Mouse (Mus musculus) heart, adult 2 months (tissue): ENCODE results near the gene Sypl. TPM values are rescaled to one million over a fixed set of nuclear protein-coding genes. Genes with fewer than 3 reads are reported as not detected.
A peak's percentile ranks its signal among the peaks of the same experiment; 100 is the strongest.

Experiments
- DNase-seq, 2 experiments: peaks; one replicate each; pipeline ENCODE4 v3.0.0; 2021
- H3K27ac ChIP-seq: fragments of 200-600 bp; 2 replicates; pipeline ENCODE4 v1.8.1; 2022
- H3K27me3 ChIP-seq: fragments of 200-500 bp; 2 replicates; pipeline ENCODE4 v1.6.1; 2012; ENCODE audit warnings: mild to moderate bottlenecking, low read length, inconsistent platforms, mixed read lengths; ENCODE audit not compliant: control insufficient read depth, insufficient read depth
- H3K36me3 ChIP-seq: fragments of 200-500 bp; 2 replicates; pipeline ENCODE4 v1.6.1; 2012; ENCODE audit warnings: low read length, inconsistent platforms; ENCODE audit not compliant: control insufficient read depth, insufficient read depth
- H3K4me1 ChIP-seq: fragments of 200-500 bp; 2 replicates; pipeline ENCODE4 v1.6.1; 2011; ENCODE audit warnings: low read length; ENCODE audit not compliant: control insufficient read depth, insufficient read depth
- H3K4me3 ChIP-seq: fragments of 200-600 bp; 2 replicates; pipeline ENCODE4 v1.8.1; 2022
- H3K79me2 ChIP-seq: fragments of 200-500 bp; replicated peaks from 2 replicates; pipeline ENCODE4 v1.6.1; 2012; ENCODE audit warnings: mild to moderate bottlenecking, inconsistent platforms, low read length, moderate library complexity, mixed read lengths; ENCODE audit not compliant: control insufficient read depth, insufficient read depth
- H3K9ac ChIP-seq: fragments of 200-500 bp; 2 replicates; pipeline ENCODE4 v1.6.1; 2012; ENCODE audit warnings: low read depth, mild to moderate bottlenecking, control low read depth, inconsistent platforms, low read length, mixed read lengths
- CTCF ChIP-seq: fragments of 200-600 bp; IDR thresholded peaks from 2 replicates; pipeline ENCODE4 v1.8.1; 2022; ENCODE audit warnings: antibody characterized with exemption, mild to moderate bottlenecking, moderate library complexity
- EP300 ChIP-seq: fragments of 200-500 bp; IDR thresholded peaks from 2 replicates; pipeline ENCODE4 v1.6.1; 2011; ENCODE audit warnings: low read depth, low read length, control low read depth; ENCODE audit not compliant: insufficient read depth
- POLR2A ChIP-seq: fragments of 200-500 bp; IDR thresholded peaks from 2 replicates; pipeline ENCODE4 v1.6.1; 2011; ENCODE audit warnings: mild to moderate bottlenecking, low read depth, low read length, control low read depth; ENCODE audit not compliant: insufficient read depth
- WGBS: fragments of 180-500 bp; shearing (Covaris S2); methylation state at CpG from one replicate; pipeline ENCODE4 v1.1.7; 2018; 5-methylcytosine and 5-hydroxymethylcytosine counted together
- intact Hi-C: fragments of 180-260 bp; cut with DNase I; formaldehyde crosslinking; loops from one replicate; pipeline ENCODE4 v1.15.1; 2025
- polyA plus RNA-seq: library from polyadenylated mRNA; depleted of rRNA; stranded (reverse); fragments of >200 nt; gene quantifications from 2 replicates; pipeline ENCODE4 v1.2.3, GENCODE M21; 2012
- total RNA-seq, 2 experiments: library from RNA; stranded (reverse); gene quantifications; 2 replicates each; pipeline ENCODE4 v1.2.3; 2021

The Sypl gene
- total and polyA plus RNA-seq, 3 experiments, result 75.7 to 85.5 (median 77.8) TPM

DNA sequence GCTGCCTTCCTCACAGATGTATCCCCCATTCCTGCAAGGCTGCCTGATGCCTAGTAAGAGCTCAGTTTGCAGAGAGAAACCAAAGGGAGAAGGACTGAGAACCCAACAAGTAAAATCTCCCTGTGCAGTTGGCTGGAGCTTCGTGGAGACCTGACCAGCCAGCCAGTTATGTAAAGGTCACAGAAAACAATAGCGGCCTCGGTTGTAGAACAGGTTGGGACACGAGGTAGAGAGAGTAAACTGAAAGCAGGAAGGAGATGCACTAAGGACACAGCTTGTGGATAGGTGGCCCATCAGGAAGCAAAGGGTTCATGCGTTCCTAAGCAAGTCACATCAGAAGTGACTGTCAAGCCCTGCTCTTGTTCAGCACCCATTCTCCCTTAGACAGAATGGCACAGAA lies 52.2 kb downstream of the Sypl start:
- intact Hi-C loops, result no loop called here
- 74% methylated on average over 5 of the region's 5 CpGs for WGBS
- no peaks in the 10 kb centered on the region for H3K27me3 ChIP-seq

DNA sequence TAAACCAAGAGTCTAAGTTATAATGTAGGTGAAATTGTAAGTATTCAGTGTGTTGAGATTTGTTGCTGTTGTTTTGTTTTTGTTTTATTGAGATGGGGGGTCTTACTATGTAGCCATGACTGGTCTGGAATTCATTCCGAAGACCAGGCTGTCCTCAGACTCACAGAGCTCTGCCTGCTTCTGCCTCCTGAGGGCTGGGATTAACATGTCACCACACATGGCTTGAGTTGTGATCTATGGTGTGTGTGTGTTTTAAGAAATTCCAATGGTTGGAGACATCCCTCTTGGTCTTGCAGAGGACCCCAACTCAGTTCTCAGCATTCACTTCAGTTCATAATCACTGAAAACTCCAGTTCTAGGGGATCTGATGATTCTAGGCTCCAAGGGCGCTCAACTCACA lies 53.5 kb downstream of the Sypl start:
- no peak for DNase-seq
- no peaks in the 10 kb centered on the region for H3K36me3 ChIP-seq
- H3K79me2 ChIP-seq, result no peaks in the 10 kb centered on the region
- intact Hi-C loops, result no loop called here
- 96% methylated on average over 2 of the region's 2 CpGs for WGBS
- no peaks in the 10 kb centered on the region for H3K4me1 ChIP-seq
- no peak for TF ChIP-seq CTCF
- no peak for TF ChIP-seq POLR2A
- TF ChIP-seq EP300, result no peak
- H3K27ac ChIP-seq, result no peak overlapping the region
- H3K27me3 ChIP-seq, result no peaks in the 10 kb centered on the region
- H3K4me3 ChIP-seq, result no peak overlapping the region
- H3K9ac ChIP-seq, result no peak overlapping the region

More for the DNA sequence above, 52.2 kb downstream of the Sypl start:
- Histone ChIP-seq H3K4me1 (no peaks in the 10 kb centered on the region), H3K79me2 (no peaks in the 10 kb centered on the region), H3K36me3 (no peaks in the 10 kb centered on the region), H3K4me3 (no peak overlapping the region), H3K9ac (no peak overlapping the region), H3K27ac (no peak overlapping the region)
- no peak for DNase-seq
- TF ChIP-seq POLR2A, result no peak
- no peak for TF ChIP-seq EP300
- no peak for TF ChIP-seq CTCF

- Histone ChIP-seq H3K27ac (no peak overlapping the region), H3K4me3 (no peak overlapping the region), H3K27me3 (no peaks in the 10 kb centered on the region), H3K36me3 (no peaks in the 10 kb centered on the region), H3K79me2 (no peaks in the 10 kb centered on the region), H3K4me1 (no peaks in the 10 kb centered on the region), H3K9ac (no peak overlapping the region)
- TF ChIP-seq EP300, result no peak
- TF ChIP-seq POLR2A, result no peak
- TF ChIP-seq CTCF, result no peak
- no peak for DNase-seq
- WGBS, result 63% methylated on average over 7 of the region's 7 CpGs
- intact Hi-C loops, result no loop called here
These were observed 54.8 kb downstream of the Sypl start for GRCm38 (mm10) chr12:33008305-33009110.

DNA sequence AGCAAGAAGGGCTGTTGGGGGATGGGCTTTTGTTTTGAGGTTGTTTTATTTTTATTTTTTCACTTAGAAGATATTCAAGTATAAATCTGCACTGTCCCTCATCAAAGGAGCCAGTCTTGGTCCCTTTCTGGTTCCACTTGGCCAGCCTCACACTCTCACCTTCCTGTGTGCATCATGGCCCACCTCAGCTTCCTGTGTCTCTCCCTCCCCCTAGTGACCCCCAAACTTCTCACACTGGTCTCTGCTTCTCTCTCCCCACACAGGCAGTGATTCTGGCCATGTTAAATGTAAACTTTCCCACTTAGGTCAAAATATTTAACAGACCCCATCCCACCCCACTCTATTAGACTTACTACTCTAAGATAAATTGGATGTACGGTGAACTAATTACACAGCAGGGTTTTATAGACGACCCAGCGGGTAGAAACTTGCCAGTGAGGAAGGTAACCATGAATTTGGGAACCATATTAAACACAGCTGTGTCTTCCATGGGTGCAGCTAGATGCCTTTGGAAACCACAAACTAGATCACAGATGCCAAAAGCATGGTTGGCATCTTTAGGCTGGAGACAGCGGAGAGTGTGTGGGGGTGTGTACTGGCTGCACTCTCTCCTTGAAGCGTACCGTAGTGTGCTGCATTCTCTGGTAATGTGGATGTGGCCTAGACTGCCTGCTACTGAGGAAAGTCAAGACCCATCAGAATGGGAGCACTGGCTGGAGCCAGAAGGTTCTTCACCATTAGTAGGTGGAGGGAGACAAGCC lies 55.7 kb downstream of the Sypl start:
- H3K4me1 ChIP-seq, result no peaks in the 10 kb centered on the region
- no peak overlapping the region for H3K27ac ChIP-seq
- DNase-seq, result no peak
- H3K4me3 ChIP-seq, result no peak overlapping the region
- H3K27me3 ChIP-seq, result no peaks in the 10 kb centered on the region
- H3K79me2 ChIP-seq, result no peaks in the 10 kb centered on the region
- intact Hi-C loops, result no loop called here
- no peaks in the 10 kb centered on the region for H3K36me3 ChIP-seq
- WGBS, result 93% methylated on average over 6 of the region's 6 CpGs
- H3K9ac ChIP-seq, result no peak overlapping the region
- TF ChIP-seq CTCF (no peak), POLR2A (no peak), EP300 (no peak)

DNA sequence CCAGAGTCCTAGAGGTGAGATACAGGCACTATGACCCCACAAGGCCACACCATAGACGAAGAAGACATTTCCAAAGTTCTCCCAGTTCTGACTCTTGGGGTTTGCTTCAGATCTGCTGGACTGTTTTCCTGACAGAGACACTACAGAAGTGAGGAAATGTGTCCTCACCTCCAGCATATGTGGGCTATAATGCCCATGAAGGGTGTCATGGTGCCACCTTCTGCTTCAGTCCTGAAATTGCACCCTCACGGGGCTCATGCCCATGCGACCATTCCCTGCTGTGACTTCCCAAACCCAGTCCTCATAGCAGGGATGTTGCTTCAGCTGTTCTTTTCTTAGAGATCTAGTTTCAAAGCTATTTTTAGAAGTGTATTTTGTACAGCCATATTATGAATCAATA lies 56.3 kb downstream of the Sypl start:
- Histone ChIP-seq H3K9ac (no peak overlapping the region), H3K79me2 (no peaks in the 10 kb centered on the region), H3K36me3 (no peaks in the 10 kb centered on the region), H3K4me1 (no peaks in the 10 kb centered on the region), H3K4me3 (no peak overlapping the region), H3K27me3 (no peaks in the 10 kb centered on the region), H3K27ac (no peak overlapping the region)
- intact Hi-C loops, result loop anchor here (1.0 to 5.0 kb wide), 3 partner anchors 58 to 99 kb away; partner anchors contain the start of gene Sypl
- TF ChIP-seq CTCF (peak; percentile 87), POLR2A (no peak), EP300 (peak; percentile 96)
- 20% methylated on average over 3 of the region's 3 CpGs for WGBS
- DNase-seq, result peak; percentile 46 to 53
